Mouse (Mus musculus) left cerebral cortex, adult 8-10 months (tissue): Measurements from ENCODE around the gene Fetub. TPM values are rescaled to one million over a fixed set of nuclear protein-coding genes. Genes with fewer than 3 reads are reported as not detected.

Experiments
- DNase-seq, 2 experiments: peaks; one replicate each; pipeline ENCODE4 v3.0.0; 2022; ENCODE audit warnings: low spot score in 2 of 2
- total RNA-seq, 4 experiments: library from RNA; stranded (reverse); gene quantifications; 2 replicates each; pipeline ENCODE4 v1.2.4; 2022

Gene Fetub
- total RNA-seq, result not detected

DNA sequence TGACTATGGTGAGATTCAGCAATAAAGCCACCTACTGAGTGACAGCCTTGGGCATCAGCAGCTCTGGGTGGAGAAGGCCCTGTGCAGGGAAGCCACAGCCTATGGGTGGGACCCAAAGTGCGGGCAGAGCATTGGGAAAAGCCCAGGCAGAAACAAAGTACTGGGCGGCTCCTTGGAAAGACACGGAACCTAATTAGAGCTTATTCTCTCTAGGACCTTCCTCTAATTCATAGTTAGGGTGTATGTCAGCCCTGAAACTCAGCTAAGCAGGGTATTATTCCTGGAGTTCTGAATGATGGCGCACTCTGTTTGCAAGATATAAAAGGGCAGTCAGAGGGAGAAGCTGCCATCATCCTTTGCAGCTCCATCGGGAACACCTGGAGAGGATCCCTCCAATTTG is at the start of gene Fetub:
Gene Fetub, plus strand, starts transcription at position 301 of the 400 bp plus-strand sequence.
- DNase-seq, result no peak

GRCm38 (mm10) chr16:22872397-22872796 is 45.7 kb upstream of the Fetub start:
- DNase-seq, result no peak

GRCm38 (mm10) chr16:22873369-22873768 is 44.8 kb upstream of the Fetub start:
- DNase-seq, result no peak

DNA sequence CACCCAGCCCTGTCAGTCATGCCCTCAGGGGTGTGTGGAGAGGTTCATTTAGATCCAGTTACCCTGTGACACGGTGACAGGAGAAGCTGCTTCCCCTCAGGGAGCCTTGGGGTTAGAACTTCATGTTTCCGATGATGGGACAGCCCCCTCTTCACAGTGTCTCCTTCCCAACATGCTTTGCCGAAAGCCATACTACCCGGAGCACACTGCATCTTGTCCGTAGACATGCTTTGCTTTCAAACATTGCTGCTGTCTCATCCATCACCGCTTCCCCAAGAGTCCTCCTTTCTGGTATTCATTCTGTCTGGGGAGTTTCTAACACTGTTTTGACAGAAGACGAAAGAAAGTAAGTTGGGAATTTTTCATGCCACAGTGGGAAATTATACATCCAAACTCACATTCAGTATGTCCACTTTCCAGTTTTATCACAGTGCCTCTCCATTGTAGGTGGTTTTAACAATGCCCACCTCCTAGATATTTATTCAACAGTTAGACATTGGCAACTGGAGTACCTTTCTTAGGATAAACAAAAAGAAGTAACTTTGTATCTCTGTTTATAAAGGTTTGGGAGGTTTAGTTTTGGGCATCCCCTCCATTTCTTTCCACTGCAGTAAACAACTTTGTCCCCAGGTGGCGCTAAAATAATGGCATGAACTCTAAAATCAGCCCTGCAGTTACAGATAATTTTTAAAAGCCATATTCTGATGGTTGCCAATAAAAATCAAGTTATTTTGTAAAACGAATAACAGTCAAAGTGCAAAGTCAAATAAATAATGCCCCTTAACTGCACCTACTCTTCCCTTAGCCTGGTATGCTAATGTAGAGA is 41.7 kb upstream of the Fetub start:
- peak in 1 of 2 experiments; percentile 6 for DNase-seq

- no peak for DNase-seq
These were observed 40.3 kb upstream of the Fetub start for GRCm38 (mm10) chr16:22877660-22878390.

DNA sequence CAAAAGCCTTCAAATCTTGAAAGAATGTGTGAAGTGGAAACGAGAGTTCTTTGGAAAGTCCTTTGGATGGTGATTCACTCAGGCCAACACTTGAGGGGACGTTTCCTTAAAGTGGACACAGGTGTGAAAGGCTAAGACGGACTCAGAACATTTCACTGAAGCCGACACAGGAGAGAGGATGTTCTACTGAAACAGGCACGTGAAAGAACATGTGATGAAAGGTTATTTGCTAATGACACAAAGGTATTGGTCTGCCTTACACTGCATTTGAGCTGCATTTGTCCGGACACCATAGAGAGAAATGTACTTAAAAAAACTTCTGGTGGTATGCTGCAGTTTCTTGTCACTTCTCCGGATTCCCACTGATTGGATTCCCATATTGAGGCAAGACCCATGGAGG is 39.4 kb upstream of the Fetub start:
- no peak for DNase-seq

- no peak for DNase-seq
These were observed 38.1 kb upstream of the Fetub start for GRCm38 (mm10) chr16:22879945-22880595.

DNA sequence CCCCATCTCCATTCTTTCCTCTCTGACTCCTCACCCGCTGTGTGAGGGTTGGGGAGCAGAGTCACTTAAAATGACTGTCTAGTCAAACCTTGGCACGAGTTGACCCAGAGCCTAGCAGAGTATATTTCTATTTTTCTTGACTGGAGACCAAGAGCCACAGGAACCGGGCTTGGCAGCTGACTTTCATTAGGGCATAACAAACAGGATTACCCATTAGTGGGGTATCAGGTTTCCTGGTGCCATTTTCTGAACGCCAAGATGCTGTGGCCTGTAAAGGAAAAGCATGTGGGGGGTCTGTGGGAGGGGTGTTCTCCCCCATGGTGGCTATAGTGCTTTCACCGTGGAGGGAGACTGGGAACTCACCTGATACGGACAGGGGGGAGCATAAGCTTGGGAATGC is 37.2 kb upstream of the Fetub start:
- no peak for DNase-seq

GRCm38 (mm10) chr16:22881487-22881886 is 36.6 kb upstream of the Fetub start:
- no peak for DNase-seq

DNA sequence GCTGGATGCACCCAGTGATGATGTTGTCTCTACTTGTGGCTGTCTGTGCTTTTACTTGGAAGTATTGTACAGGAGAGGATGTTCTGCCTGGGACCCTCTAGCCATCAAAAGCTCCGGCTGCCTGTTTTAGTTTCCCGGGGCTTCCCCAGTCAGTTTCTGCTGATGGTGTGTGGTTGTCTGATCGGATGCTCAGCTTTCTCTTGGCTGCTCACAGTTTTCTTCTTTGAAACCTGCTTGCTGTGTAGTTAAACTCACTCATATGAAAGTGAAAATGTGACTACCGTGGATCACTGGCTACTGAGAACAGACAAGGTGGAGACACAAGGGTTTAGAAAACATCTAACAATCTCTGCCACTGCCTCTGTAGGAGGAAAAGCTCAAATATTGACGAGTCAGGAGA is 34.7 kb upstream of the Fetub start:
- no peak for DNase-seq

DNA sequence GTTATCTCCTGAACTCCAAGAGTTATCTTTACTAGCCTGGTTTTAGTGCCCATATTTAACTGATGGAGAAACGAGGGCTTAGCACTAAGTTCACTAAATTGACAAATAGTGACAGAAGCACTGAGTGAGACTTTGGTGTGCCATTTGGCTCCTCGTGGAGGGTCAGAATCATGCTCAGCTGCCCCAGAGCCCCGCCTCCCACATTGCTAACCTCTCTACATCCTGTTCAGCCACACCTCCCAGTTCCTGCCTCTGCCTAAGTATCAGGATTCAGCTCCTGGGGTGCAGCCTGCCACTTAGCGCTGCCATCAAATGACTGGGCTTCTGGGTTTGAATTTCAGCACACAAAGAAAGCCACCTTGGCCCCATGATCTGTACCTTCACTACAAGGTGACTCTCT is 32.8 kb upstream of the Fetub start:
- no peak for DNase-seq

DNA sequence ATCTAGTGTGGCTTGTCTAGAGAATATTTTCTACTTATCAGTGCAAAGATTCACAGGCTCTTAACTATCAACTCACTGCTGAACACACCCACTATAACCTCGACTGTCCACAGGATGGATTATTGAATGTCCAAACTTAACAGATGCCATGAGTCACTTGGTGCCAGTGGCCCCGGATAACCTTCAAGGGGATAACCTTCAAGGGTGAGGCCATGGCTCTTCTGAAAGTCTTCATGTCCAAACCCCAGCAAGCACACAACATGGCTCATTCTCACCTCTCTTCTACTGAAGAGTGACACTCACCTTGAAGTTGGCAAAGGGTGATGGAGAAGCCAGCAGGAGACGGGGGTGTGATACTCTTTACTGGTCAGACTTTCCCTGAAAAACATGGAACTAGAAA is 31.4 kb upstream of the Fetub start:
- no peak for DNase-seq

DNA sequence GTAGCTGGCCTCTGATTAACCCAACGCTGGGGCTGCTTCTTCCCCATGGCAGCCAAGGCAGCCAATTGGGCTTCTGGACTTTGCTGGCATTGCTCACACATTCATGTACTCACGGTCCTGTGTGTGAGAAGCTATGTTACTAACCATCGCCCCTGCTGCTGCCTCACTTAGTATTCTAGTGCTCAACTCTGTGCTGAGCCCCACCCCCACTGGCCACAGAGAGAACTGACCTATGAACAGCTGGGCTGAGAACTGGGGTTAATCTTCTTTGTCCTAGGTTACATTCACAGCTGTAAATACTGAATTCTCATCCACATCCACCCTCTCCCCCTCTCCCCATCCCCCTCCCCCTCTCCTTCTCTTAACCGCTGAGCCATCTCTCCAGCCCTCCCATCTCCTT is 29.3 kb upstream of the Fetub start:
- no peak for DNase-seq

- DNase-seq, result no peak
These were observed 28.4 kb upstream of the Fetub start for GRCm38 (mm10) chr16:22889716-22890115.

DNA sequence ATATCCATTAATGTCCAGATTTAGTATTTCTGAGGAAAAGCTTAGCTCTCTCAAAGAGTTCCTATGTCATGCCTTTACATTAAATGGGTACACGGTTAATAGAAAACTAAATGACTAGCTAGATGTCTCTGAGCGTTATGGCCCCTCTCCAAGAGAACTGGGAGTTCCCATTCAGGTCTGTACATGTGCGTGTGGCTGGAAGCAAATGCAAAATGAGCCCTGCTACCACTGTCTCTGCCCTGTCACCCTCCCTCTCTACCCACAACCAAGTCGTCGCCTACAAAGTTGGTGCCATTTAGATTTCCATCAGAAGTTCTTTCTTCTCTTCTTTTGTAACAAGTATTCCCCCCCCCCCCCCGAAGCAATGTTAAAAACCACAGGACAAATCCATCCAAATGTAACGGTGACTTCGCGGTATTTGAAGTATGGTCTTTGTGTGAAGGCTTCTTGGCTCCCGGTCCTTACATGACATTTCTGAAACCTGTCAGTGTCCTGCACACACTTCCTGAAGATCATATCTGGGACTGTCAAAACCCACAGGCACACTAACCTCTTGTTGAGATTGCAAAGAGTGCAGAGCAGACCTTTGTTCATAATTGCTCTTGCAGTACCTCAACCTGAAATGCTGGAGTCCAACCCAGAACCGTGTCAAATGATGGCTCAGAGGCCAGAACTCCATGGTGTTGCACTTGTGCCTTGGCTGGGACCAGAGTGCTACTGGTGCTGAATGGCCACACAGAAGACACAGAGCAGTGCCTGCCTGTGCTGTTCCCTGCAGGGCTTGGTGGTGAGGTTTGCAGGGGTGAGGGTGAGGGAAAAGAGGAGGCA is 27.2 kb upstream of the Fetub start, which contains the start of gene Ahsg:
Gene Ahsg, plus strand, starts transcription at position 595 of the 828 bp plus-strand sequence.
- no peak for DNase-seq

DNA sequence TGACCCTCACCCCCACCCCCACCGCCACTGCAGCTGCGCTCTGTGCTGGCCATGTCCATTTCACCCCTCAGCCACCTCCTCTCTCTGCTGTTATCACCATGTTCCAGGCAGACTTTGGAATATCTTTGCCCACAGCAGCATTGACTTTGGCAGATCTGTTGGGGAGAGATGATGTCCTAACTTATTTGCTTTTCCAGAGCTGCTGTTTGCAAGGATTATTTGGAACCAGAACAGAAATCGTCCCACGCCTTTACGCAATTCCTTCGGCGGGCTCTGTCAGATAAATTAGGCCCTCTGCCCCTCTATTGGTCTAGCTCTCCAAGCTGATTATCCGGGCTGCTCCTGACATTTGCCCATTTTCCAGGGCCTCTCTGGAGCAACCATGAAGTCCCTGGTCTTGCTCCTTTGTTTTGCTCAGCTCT is 26.4 kb upstream of the Fetub start:
- no peak for DNase-seq

- no peak for DNase-seq
These were observed 24.0 kb upstream of the Fetub start for GRCm38 (mm10) chr16:22894095-22894494.

- no peak for DNase-seq
These were observed 21.5 kb upstream of the Fetub start for GRCm38 (mm10) chr16:22896618-22897017.

DNA sequence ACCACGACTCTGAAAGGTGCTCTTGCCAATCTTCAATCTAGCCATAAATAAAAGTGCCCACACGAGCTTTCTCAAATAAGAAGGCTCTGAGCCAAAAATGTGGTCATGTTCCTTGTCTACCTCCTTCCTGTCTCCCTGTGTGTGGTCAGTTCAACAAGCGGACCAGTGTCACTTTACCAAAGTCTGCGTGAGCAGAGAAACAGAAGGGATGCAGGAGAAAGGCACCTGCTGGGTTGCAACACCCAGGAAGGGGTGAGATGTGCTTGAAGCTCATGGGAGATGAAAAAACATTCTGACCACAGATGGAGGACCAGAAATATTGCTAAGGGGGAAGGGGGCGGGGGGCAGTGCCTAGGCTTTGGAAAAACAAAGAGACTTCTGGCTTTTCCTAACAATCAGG is 18.8 kb upstream of the Fetub start:
- no peak for DNase-seq

- DNase-seq, result no peak
These were observed 18.1 kb upstream of the Fetub start for GRCm38 (mm10) chr16:22899866-22900570.

DNA sequence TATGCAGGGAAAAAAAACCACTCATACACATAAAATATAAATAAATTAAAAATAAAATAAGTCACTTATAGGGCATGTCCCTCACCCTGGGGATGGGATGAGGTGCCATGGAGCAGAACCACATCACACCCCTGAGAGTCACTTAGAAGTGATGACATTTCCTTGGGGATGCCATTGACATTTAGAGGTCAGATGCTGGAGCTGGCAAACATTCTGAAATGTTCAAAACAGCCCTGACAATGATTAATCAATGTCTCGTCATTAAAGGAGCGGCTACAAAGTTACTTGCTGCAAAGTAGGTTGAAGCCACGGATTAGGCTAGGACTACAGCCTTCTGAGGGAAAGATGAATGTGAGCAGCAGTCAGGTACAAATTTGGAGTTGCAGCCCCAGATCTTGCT is 16.8 kb upstream of the Fetub start:
- DNase-seq, result no peak
